Mouse (Mus musculus) E14TG2a.4 (cell line): ENCODE data around the gene 1700034I23Rik.
"Not testable (repeated sequence)": the region's sequence is repeated elsewhere in the genome, so short reads cannot be mapped to it uniquely, and the experiment has no call there.

Source experiments
- H3K27me3 ChIP-seq: 2 replicates; pipeline ENCODE4 v1.6.1; 2014; ENCODE audit warnings: low read length, control low read depth; ENCODE audit not compliant: insufficient read depth
- H3K36me3 ChIP-seq: 2 replicates; pipeline ENCODE4 v1.6.1; 2014; ENCODE audit warnings: low read length, control low read depth; ENCODE audit not compliant: insufficient read depth
- H3K4me1 ChIP-seq: replicated peaks from 2 replicates; pipeline ENCODE4 v1.6.1; 2014; ENCODE audit warnings: low read depth, low read length, control low read depth
- H3K4me3 ChIP-seq: replicated peaks from 2 replicates; pipeline ENCODE4 v1.5.1; 2014; ENCODE audit warnings: mild to moderate bottlenecking, low read length
- H3K9me3 ChIP-seq: 2 replicates; pipeline ENCODE4 v1.6.1; 2014; ENCODE audit warnings: low read length, control low read depth
- CTCF ChIP-seq: conservative IDR thresholded peaks from 2 replicates; pipeline ENCODE4 v1.5.1; 2014; ENCODE audit warnings: low read length
- NANOG ChIP-seq: IDR thresholded peaks from 2 replicates; pipeline ENCODE4 v1.6.1; 2014; ENCODE audit warnings: borderline replicate concordance, low read length, mixed read lengths
- POU5F1 ChIP-seq: IDR thresholded peaks from 2 replicates; pipeline ENCODE4 v1.6.1; 2014; ENCODE audit warnings: low read length, borderline replicate concordance

Gene 1700034I23Rik

DNA sequence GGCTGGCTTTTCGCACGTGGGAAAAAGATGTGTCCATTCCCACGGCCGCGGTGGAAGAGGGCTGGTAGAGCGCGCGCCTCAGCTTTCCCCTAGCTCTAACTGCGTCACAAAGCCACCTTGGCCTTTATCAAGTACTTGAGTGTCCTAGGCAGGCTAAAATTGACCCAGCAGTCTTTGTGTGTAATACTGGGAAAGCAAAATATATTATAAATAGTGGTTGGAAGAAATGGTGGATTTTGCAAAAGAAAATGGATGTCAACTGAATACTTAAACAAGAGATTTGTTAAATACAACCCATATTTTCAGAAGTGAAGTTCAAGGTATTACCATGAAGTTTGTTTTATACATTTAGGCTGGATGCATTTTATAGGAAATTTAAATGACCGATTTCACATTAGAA, at the start of gene 1700034I23Rik:
Gene 1700034I23Rik (minus strand): TSS at position 101 of the 400 bp plus-strand sequence.
- H3K4me3 ChIP-seq, H3K27me3 ChIP-seq, H3K9me3 ChIP-seq, H3K4me1 ChIP-seq, H3K36me3 ChIP-seq: not testable (repeated sequence)

DNA sequence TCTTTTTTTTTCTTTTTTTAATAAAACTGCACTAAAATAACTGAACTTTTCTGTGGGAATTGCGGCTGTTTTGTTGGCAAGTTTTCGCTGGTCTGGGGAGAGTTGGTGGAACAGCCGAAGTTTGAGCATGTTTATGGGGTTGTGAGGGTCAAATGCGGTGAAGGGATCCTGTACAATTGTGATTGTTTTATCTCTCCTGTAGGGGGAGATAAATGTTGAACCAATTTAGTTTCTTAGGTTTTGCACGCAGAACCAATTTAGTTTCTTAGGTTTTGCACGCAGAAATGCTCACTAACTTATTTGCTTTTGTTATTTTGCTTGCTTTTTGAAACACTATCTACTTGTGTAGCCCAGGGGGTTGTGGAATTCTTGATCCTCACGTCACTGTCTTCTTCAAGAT, 49.0 kb upstream of the 1700034I23Rik start:
- Histone ChIP-seq H3K4me3 (peak overlapping the region; percentile 87), H3K4me1 (peaks cover 27% of the 10 kb centered on the region), H3K27me3 (peaks cover 41% of the 10 kb centered on the region), H3K9me3 (no peaks in the 10 kb centered on the region), H3K36me3 (no peaks in the 10 kb centered on the region)
- TF ChIP-seq CTCF (peak; percentile 20), NANOG (no peak)

DNA sequence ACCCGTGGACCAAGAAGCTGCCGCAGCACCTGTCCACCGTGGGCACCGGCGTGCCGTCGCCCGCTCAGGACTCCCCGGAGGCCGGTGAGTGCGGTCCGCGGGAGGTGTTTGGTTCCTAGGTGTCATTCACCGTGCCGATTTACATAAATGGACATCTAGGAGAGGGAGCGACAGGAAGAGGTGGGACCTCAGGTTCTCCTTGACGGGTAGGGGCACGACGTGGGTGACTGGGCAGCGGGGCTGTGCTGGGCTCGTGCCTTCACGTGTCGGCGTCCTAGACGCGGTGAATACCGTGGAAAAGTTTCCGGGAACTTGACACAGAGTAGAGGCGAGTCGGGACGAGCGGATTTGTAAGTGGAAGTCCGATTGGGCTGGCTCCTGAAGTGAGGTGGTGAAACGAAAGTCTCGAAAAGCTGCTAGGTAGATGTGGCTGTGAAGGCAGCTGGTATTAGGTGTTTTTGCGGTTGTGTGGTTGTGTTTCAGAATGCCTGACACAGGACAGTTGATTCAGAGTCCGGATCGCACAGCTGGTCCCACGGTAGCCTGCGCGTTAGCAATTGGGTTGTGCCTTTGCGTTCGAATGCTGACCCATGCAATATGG, 48.4 kb upstream of the 1700034I23Rik start:
- Histone ChIP-seq H3K36me3 (no peaks in the 10 kb centered on the region), H3K4me3 (peak overlapping the region; percentile 87), H3K27me3 (peaks cover 41% of the 10 kb centered on the region), H3K9me3 (no peaks in the 10 kb centered on the region), H3K4me1 (peaks cover 27% of the 10 kb centered on the region)
- TF ChIP-seq NANOG, result no peak
- no peak for TF ChIP-seq CTCF

DNA sequence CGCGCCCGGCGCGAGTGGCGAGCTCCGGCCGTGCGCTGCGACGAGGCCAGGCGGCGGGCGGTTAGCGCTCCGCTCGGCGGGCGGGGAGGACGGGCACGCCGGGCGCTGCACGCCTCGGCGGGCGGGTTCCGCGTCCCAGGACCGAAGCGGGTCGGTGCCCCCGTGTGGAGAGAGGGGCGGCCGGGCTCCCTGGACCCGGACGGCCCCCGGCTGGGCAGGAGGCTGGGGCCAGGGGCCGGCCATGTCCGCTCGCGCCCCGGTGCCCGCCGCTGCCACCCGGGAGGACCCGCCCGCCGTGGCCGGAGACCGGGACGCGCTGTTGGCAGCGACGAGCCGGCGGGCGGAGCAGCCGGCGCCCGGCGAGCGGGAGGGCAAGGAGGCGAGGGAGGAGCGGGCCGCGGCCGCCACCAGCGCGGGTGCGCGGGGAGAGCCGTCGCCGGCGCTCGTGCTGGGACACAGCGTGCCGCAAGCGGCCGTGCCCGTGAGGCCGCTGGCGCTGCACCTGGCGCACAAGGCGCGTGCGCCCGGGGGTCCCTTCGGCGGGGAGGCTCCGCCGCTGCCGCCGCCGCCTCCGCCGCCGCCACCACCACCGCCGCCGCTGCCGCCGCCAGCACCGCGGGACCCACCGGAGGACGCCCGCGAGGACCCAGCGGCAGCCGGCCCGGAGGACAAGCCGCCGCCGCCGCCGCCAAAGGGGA, 47.7 kb upstream of the 1700034I23Rik start:
- Histone ChIP-seq H3K9me3 (no peaks in the 10 kb centered on the region), H3K27me3 (peaks cover 44% of the 10 kb centered on the region), H3K4me1 (peaks cover 27% of the 10 kb centered on the region), H3K36me3 (no peaks in the 10 kb centered on the region), H3K4me3 (peak overlapping the region; percentile 87)
- TF ChIP-seq CTCF (no peak), NANOG (no peak), POU5F1 (no peak)

DNA sequence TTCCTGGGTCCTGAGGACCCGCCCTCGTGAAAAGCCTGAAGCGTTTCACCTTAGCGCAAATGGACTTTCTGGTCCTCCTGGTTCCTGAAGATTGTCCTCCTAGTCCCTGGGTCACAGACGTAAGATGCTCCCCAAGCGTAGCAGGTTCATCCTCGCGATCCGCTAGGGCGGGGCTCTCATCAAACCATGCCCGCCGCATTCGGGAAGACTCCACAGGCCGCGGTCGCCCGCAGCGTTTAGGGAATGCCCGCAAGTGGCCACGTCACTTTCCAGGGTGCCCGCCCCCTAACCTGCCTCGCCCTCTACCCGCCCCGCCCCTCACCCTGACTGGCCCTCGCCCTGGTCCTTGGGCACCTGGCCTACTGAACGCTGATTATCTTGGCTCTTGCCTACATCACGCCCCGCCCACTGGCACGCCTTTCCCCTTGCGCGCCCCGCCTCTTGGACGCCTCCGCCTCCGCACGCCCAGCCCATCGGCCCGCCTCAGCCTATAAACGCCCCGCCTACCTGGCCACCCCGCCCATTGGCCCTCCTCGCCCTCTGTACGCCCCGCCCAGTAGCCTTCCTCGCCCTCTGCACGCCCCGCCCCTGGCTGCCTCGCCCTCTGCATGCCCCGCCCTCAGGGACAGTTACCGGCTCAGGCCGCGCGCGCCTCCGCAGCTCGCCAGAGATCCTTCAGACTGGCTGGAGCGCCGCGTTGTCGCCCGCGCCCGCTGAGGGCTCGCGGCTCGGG, 47.0 kb upstream of the 1700034I23Rik start, which contains the start of gene Larp1b:
Gene Larp1b (plus strand): TSS at position 659 of the 733 bp plus-strand sequence.
- Histone ChIP-seq H3K36me3 (no peaks in the 10 kb centered on the region), H3K9me3 (no peaks in the 10 kb centered on the region), H3K4me1 (peaks cover 27% of the 10 kb centered on the region), H3K27me3 (peaks cover 46% of the 10 kb centered on the region), H3K4me3 (peak within 1 kb of the TSS; percentile 87)
- TF ChIP-seq POU5F1 (no peak), CTCF (no peak), NANOG (no peak)

DNA sequence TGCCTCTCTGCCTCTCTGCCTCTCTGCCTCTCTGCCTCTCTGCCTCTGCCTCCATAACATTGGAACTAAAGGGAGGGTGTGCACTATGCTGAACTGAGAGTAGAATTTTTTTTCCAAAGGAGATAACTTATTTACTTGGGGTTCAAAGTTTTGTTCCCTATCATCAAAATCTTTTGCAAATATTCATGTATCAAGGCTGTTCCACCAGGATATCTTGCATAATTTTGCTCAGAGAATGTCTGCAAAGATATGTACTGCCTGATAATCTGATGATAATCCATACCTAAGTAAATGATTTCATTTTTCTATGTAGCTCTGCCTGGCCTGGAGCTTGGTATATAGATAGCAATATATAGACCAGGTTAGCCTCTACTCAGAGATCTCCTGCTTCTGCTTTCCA, 36.7 kb upstream of the 1700034I23Rik start:
- Histone ChIP-seq H3K9me3 (no peaks in the 10 kb centered on the region), H3K4me3 (no peak overlapping the region), H3K4me1 (no peaks in the 10 kb centered on the region), H3K36me3 (no peaks in the 10 kb centered on the region), H3K27me3 (no peaks in the 10 kb centered on the region)
- TF ChIP-seq CTCF, result no peak
- no peak for TF ChIP-seq NANOG

DNA sequence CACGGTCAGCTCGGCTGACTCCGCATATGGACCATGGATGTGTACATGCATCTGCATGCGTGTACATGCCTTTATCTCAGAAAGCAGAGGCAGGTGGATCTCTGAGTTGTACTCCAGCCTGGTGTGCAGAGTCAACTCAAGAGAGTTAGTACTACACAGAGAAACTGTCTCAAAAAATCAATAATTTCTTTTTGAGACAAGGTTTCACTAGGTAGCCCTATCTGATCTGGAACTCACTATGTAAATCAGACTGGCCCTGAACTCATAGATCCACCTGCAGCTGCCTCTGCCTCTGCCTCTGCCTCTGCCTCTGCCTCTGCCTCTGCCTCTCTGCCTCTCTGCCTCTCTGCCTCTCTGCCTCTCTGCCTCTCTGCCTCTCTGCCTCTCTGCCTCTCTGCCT, 36.2 kb upstream of the 1700034I23Rik start:
- TF ChIP-seq CTCF, result no peak
- TF ChIP-seq POU5F1, result no peak
- TF ChIP-seq NANOG, result no peak
- Histone ChIP-seq H3K27me3 (no peaks in the 10 kb centered on the region), H3K9me3 (no peaks in the 10 kb centered on the region), H3K4me3 (no peak overlapping the region), H3K4me1 (no peaks in the 10 kb centered on the region), H3K36me3 (no peaks in the 10 kb centered on the region)

DNA sequence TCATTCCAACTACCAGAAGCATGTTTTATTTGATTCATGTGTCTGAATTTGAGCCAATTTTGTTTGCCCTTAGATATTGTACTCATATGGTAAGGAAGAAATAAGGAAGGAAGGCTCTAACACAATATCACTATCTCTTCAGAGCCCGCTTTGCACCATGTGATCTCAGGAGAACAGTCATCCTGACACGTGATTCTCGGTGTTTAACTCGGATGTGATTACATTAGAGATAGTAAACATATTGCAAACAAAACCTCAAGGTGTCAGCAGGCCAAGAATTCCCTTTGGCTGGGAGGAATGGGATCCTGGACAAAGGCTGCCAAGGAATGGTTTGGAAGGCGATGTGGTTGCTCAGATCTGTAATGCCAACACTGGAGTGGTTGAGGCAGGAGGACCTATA, 35.8 kb upstream of the 1700034I23Rik start:
- Histone ChIP-seq H3K36me3 (no peaks in the 10 kb centered on the region), H3K9me3 (no peaks in the 10 kb centered on the region), H3K4me1 (no peaks in the 10 kb centered on the region), H3K4me3 (no peak overlapping the region), H3K27me3 (no peaks in the 10 kb centered on the region)
- TF ChIP-seq CTCF (no peak), NANOG (no peak), POU5F1 (no peak)

DNA sequence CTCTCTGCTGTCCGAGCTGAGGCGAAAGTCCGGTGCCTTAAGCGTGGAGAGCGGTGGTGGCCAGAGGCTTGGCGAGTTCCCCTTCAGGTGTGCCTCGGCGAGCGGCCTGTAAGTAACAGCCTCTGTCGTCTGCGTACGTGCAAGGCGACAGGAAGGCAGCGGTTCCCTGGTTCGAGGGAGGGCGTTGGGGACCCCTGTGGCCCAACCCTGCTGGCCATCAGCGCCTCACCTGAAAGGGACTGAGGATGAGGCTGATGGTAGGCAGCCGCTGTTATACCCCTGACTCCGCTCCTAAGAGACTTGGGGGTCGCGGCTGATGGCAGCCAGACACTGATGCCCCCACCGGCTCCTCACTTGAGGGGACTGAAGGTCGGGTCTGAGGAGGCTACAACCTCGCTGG, 8.0 kb downstream of the 1700034I23Rik start:
- H3K4me3 ChIP-seq, result peak overlapping the region; percentile 83
- H3K4me1 ChIP-seq, H3K36me3 ChIP-seq, H3K27me3 ChIP-seq, H3K9me3 ChIP-seq: not testable (repeated sequence)
